Mouse (Mus musculus): ENCODE measurements around the gene Gm10306. TPM values are rescaled to one million over a fixed set of nuclear protein-coding genes. Genes with fewer than 3 reads are reported as not detected.

Gm10306 gene
- total RNA-seq, 2 experiments from 2014 or later: 2.5 TPM; not detected in 1

DNA sequence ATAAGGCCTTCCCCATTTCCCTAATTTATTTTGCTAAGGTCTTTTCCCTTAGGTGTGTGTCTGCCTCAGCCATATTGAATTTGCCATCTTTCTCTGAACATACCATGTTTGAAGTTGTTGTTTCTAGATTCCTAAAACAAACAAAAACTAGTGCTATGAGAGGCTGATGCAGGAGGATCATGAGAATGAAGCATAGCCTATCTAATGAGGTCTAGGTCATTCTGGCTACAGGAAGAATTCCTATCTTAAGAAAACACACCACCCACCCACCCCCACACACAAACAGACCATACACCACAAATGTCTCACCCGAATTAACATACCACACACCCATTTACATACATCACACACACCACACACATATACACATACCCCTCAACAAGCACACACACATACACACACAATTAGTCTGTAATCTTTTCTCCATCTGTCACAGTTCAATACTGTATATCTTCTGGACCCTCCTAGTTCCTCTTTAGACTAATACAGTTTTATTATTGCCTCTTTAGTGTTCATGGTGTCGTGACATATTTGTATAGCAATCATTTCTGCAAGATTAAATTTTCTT, 48.2 kb downstream of the Gm10306 start:
- no peak for ATAC-seq (replicated peaks; ENCODE audit: poor library complexity, severe bottlenecking)

DNA sequence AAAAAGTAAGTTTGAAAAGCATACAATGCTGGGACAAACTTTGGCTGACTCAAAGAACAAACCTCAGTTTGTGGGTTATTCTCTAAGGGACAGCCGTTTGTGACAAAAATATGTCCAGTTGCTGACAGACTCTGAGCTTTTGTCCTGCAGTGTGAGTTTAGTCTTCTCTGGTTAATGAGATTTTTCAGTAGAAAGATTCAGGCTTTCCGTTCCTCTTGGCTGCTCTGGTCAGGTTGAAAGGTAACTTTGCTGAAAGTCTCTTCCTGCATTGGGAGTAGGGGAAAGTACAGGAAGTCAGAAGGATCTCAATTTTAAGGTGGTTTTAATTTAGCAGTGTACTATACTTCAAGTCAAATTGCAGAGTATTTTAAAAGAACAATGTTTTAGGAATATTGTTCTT, 49.2 kb downstream of the Gm10306 start:
- ATAC-seq (replicated peaks; ENCODE audit: poor library complexity, severe bottlenecking): no peak

Other genes with a start within 250 kb of the Gm10306 start
- gene Caap1, start 250 bp downstream of the Gm10306 start, total RNA-seq (2014; fragmentation: Nextera tagmentation): 14.9 and 15.5 TPM in 2 replicates
- 21.1 and 22.4 TPM in 2 replicates for gene Caap1, start 250 bp downstream of the Gm10306 start, total RNA-seq (2017)
- 47.7 and 56.4 TPM in 2 replicates for gene Plaa, start 46.7 kb downstream of the Gm10306 start, total RNA-seq (2014; fragmentation: Nextera tagmentation)
- 99.2 and 119 TPM in 2 replicates for gene Plaa, start 46.7 kb downstream of the Gm10306 start, total RNA-seq (2017)
- 6.1 and 8.4 TPM in 2 replicates for gene Ift74, start 57.9 kb downstream of the Gm10306 start, total RNA-seq (2014; fragmentation: Nextera tagmentation)
- gene Ift74, start 57.9 kb downstream of the Gm10306 start, total RNA-seq (2017): 6.9 and 17.9 TPM in 2 replicates
- gene Lrrc19, start 93.6 kb downstream of the Gm10306 start, total RNA-seq (2014; fragmentation: Nextera tagmentation): not detected in 2 replicates
- not detected in 2 replicates for gene Lrrc19, start 93.6 kb downstream of the Gm10306 start, total RNA-seq (2017)
- 0.26 and 0.84 TPM in 2 replicates for gene Tek, start 182.7 kb downstream of the Gm10306 start, total RNA-seq (2014; fragmentation: Nextera tagmentation)
- 0.36 and 4.4 TPM in 2 replicates for gene Tek, start 182.7 kb downstream of the Gm10306 start, total RNA-seq (2017)

Measured in granulocyte monocyte progenitor cell, adult 5-6 weeks (primary cell).